Mouse (Mus musculus) liver, embryonic 14.5 days (tissue): ENCODE data around the gene Gale.

ENCODE experiments used
- CTCF ChIP-seq: IDR thresholded peaks from 2 replicates; pipeline ENCODE4 v1.5.1; 2016; ENCODE audit warnings: antibody characterized with exemption, low read depth, control low read depth
- EP300 ChIP-seq: IDR thresholded peaks from 2 replicates; pipeline ENCODE4 v1.6.1; 2016; ENCODE audit warnings: antibody characterized with exemption, low read depth

DNA sequence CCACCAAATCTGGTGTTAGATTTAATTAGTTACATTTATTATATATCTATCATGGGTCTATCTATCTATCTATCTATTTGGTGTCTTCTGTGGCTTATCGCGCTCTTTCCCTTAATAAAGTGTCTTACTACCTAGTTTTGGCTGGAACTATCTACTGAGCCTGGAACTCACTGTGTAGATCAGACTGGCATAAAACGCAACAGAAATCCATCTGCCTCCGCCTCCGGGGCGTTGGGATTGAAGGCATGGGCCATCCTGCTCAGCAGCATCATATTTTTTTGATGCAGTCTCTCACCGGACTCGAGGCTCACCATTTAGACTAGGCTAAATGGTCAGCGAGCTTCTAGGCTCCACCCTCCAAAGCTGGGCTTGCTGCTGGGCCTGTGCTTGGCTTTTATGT lies 24.2 kb downstream of the Gale start:
- TF ChIP-seq CTCF, result no peak
- no peak for TF ChIP-seq EP300
